Mouse (Mus musculus): ENCODE data around the gene Neu3. TPM values are rescaled to one million over a fixed set of nuclear protein-coding genes. Genes with fewer than 3 reads are reported as not detected.
A peak's percentile ranks its signal among the peaks of the same experiment; 100 is the strongest.
"Not testable (repeated sequence)": the region's sequence is repeated elsewhere in the genome, so short reads cannot be mapped to it uniquely, and the experiment has no call there.

Gene Neu3
- total RNA-seq, 2 experiments from 2014 or later, result 4.0 to 4.3 TPM

GRCm38 (mm10) chr7:99836781-99837180, 8.6 kb upstream of the Neu3 start:
- intact Hi-C loops (cut with DNase I), result no loop called here
- no peak for DNase-seq

- no peak for DNase-seq
- intact Hi-C loops (cut with DNase I), result no loop called here
These were observed 6.2 kb upstream of the Neu3 start for GRCm38 (mm10) chr7:99834314-99834853.

- DNase-seq, result no peak
- intact Hi-C loops (cut with DNase I), result no loop called here
These were observed 5.6 kb upstream of the Neu3 start for GRCm38 (mm10) chr7:99833846-99834222.

GRCm38 (mm10) chr7:99833115-99833845, 5.1 kb upstream of the Neu3 start:
- intact Hi-C loops (cut with DNase I), result no loop called here
- no peak for DNase-seq

- intact Hi-C loops (cut with DNase I), result loop anchor here (5.0 kb wide), 1 partner anchor 36 kb away; the partner anchor contains the start of gene Spcs2
- DNase-seq, result no peak
These were observed 2.1 kb downstream of the Neu3 start for GRCm38 (mm10) chr7:99826096-99826495.

- DNase-seq, result no peak
- intact Hi-C loops (cut with DNase I), result loop anchor here (5.0 kb wide), 1 partner anchor 37 kb away; the partner anchor contains the start of gene Spcs2
These were observed 2.7 kb downstream of the Neu3 start for GRCm38 (mm10) chr7:99825511-99825910.

GRCm38 (mm10) chr7:99824649-99825483, 3.4 kb downstream of the Neu3 start:
- DNase-seq, result no peak
- intact Hi-C loops (cut with DNase I), result loop anchor here (5.0 kb wide), 1 partner anchor 37 kb away; the partner anchor contains the start of gene Spcs2

GRCm38 (mm10) chr7:99823045-99823663, 5.1 kb downstream of the Neu3 start:
- intact Hi-C loops (cut with DNase I), result no loop called here
- DNase-seq, result no peak

GRCm38 (mm10) chr7:99822426-99822825, 5.8 kb downstream of the Neu3 start:
- intact Hi-C loops (cut with DNase I), result no loop called here

GRCm38 (mm10) chr7:99821953-99822352, 6.3 kb downstream of the Neu3 start:
- DNase-seq, result no peak
- intact Hi-C loops (cut with DNase I), result no loop called here

More at GRCm38 (mm10) chr7:99822426-99822825, 5.8 kb downstream of the Neu3 start:
- DNase-seq, result no peak

- intact Hi-C loops (cut with DNase I), result not testable (repeated sequence)
- peak in 1 of 2 experiments; percentile 24 for DNase-seq
These were observed 10.0 kb downstream of the Neu3 start for GRCm38 (mm10) chr7:99818181-99818725.

- intact Hi-C loops (cut with DNase I), result loop anchor here (2.0 kb wide), 1 partner anchor 63 kb away; no protein-coding TSS in a partner anchor
- DNase-seq, result peak; percentile 34 to 65
These were observed 14.8 kb downstream of the Neu3 start for GRCm38 (mm10) chr7:99813394-99813793.

GRCm38 (mm10) chr7:99811661-99812060, 16.6 kb downstream of the Neu3 start:
- intact Hi-C loops (cut with DNase I), result loop anchor here (2.0 kb wide), 1 partner anchor 65 kb away; no protein-coding TSS in a partner anchor
- DNase-seq, result no peak

- intact Hi-C loops (cut with DNase I), result no loop called here
- DNase-seq, result no peak
These were observed 17.4 kb downstream of the Neu3 start for GRCm38 (mm10) chr7:99810814-99811213.

GRCm38 (mm10) chr7:99807043-99807442, 21.2 kb downstream of the Neu3 start:
- peak in 1 of 2 experiments; percentile 49 for DNase-seq
- intact Hi-C loops (cut with DNase I), result not testable (repeated sequence)

GRCm38 (mm10) chr7:99805340-99805739, 22.9 kb downstream of the Neu3 start:
- DNase-seq, result no peak
- intact Hi-C loops (cut with DNase I), result no loop called here

GRCm38 (mm10) chr7:99804033-99804432, 24.2 kb downstream of the Neu3 start:
- intact Hi-C loops (cut with DNase I); DNase-seq: not testable (repeated sequence)

- no peak for DNase-seq
- intact Hi-C loops (cut with DNase I), result no loop called here
These were observed 24.7 kb downstream of the Neu3 start for GRCm38 (mm10) chr7:99803535-99803934.

GRCm38 (mm10) chr7:99799118-99799517, 29.1 kb downstream of the Neu3 start:
- no peak for DNase-seq
- intact Hi-C loops (cut with DNase I), result loop anchor here (1.0 to 5.0 kb wide), 3 partner anchors 78 to 297 kb away; no protein-coding TSS in a partner anchor

Data from heart, postnatal 10 days (tissue).